Mouse (Mus musculus) CH12F3 (cell line): ENCODE results near the gene Obsl1.

ENCODE experiments used
- in situ Hi-C: fragments of 300-500 bp; cut with MboI; formaldehyde crosslinking; loops from 2 replicates; pipeline ENCODE4 v1.14.3; 2020; ENCODE audit warnings: low sequenced_read_pairs

The Obsl1 gene

DNA sequence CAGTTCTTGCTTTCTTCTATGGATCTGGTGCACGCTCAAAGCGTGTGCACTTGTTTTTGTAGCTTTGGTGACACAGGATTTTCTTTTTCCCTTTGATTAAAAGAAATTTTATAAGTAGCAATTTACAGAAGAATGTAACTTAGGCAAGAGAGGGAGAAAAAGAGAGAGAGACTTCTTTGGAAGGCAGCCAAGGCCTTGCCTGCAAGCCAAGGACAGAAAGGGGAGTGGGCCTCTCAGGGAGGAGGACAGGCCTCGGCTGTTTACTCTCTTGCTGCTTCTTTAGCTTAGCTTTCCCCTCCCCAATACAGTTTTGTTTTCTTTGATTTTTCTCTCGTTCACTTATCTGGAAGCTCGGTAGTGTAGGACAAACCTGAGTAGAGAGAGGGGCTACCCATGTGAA lies 13.3 kb upstream of the Obsl1 start:
- in situ Hi-C loops: no loop called here

DNA sequence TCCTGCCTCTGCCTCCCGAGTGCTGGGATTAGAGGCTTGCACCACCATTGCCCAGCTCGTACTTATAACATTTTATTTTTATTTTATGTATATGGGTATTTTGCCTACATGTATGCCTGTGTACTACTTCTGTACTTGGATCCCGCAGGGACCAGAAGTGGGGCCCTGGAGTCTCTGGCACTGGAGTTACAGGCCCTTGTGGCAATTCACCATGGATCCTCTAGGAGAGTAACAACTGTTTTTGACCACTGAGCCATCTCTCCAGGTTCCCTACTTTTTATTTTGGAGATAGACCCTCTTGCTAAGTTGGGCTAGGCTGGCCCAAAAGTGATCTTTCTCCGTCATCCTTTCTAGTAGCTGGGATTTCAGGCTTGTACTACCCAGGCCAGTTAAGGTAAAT lies 12.2 kb upstream of the Obsl1 start:
- in situ Hi-C loops: no loop called here

DNA sequence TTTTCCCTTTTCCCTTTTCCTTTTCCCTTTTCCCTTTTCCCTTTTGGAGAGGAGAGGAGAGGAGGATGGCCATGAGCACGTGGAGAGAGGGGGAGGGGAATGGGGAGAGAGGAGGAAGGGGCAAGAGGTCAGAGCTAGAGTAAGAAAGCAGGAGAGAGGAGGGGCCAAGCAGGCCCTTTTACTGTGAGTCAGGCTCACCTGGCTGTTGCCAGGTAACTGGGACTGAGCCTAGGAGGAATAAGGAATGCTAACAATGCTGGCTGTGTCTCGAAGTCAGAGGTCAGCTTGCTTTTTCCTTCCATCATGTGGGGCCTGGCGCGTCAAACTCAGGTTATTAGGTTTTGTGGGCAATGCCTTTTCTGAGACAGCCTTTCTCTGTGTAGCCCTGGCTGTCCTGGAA lies 11.7 kb upstream of the Obsl1 start:
- in situ Hi-C loops: no loop called here

DNA sequence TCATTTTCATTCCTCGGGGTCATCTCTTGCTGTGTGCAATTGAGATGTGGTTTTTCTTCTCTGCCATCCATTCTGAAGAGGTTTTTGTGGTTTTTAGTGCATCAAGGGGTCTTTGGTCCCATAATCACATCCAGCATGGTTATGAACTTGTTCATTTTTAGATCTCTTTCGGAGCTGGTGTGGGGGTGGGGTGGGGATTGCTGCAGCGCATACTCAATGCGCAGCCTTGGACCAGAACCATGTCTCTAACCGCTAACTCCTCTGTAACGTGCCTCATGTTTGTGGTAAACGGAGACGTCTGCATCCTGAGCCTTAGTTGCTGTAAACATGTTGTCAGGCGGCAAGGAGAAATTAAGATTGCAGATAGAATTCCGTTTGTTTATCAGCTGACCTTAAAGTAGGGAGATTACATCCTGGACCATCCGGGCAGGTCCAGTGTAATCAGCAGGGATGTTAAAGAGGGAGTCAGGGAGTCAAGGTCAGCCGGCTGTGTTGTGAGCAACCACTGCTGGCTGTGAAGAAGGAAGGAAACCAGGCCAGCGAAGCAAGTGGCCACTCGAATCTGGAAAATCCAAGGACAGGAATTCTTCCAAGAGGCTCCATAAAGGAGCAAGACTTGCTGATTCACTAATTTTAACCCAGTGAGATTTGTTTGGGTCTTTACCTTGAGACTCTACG lies 10.6 kb upstream of the Obsl1 start:
- in situ Hi-C loops: no loop called here

GRCm38 (mm10) chr1:75512550-75512949 lies 6.3 kb upstream of the Obsl1 start:
- in situ Hi-C loops: no loop called here

GRCm38 (mm10) chr1:75511437-75512210 lies 5.4 kb upstream of the Obsl1 start:
- in situ Hi-C loops: no loop called here

GRCm38 (mm10) chr1:75510154-75510553 lies 3.9 kb upstream of the Obsl1 start:
- in situ Hi-C loops: no loop called here

GRCm38 (mm10) chr1:75509586-75509985 lies 3.3 kb upstream of the Obsl1 start:
- in situ Hi-C loops: no loop called here

DNA sequence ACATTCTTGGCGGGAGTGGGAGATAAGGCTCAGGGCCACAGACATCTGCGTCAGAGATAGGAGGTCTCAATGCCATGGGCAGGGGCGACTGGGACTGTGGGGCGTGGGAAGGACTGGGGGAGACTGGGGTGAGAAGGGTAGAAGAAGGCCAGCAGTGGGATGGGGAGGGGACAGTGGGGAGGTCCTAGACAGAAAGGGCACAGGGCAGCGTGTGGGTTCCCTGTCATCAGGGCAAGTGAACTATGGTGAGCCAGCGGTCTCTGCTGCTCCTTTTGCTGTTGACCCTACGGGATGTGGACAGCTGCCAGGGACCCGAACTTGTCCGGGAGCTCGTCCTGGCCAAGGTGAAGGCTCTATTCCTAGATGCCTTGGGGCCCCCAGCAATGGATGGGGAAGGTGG lies 754 bp upstream of the Obsl1 start, which contains the start of gene Inha:
Gene Inha, plus strand, starts transcription at position 72 of the 400 bp plus-strand sequence.
- in situ Hi-C loops: no loop called here

- in situ Hi-C loops: no loop called here
Observed at GRCm38 (mm10) chr1:75505159-75505955, 895 bp downstream of the Obsl1 start.

GRCm38 (mm10) chr1:75504256-75505045 lies 1.8 kb downstream of the Obsl1 start:
- in situ Hi-C loops: no loop called here

DNA sequence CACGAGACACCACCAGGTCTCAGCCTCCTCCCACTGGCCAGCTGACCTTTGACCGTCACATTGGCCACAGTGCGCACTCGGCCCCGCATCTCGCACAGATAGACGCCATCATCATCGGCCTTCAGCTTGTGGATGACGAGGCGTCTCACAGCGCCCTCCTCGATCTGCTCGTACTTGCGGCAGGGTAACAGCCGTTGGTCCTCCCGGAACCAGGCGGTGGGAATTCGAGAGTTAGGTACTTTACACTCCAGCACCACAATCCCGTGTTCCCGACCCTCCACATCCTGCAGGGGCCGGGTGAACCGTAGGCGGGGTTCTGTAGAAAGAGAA lies 2.6 kb downstream of the Obsl1 start:
- in situ Hi-C loops: no loop called here

- in situ Hi-C loops: no loop called here
Observed at GRCm38 (mm10) chr1:75502945-75503650, 3.2 kb downstream of the Obsl1 start.

- in situ Hi-C loops: no loop called here
Observed at GRCm38 (mm10) chr1:75501905-75502304, 4.3 kb downstream of the Obsl1 start.

DNA sequence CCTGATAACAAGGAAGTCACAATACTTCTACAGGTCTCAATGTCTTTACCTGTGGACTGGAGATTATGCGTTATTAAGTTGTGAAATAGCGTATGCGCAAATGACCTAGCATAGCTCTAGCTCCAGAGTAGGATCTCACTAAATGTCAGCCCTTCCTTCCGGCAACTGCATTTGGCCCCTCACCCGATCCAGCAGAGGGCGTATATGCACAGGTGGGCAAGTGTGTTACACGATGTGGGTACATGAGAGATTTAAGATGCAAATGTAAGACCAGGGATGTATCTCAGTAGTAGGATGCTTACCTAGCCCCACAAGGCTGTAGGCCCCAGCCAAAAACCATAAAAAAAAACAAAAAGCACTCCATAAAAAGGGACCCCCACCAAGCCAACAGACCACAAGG lies 6.8 kb downstream of the Obsl1 start:
- in situ Hi-C loops: no loop called here

GRCm38 (mm10) chr1:75498897-75499296 lies 7.4 kb downstream of the Obsl1 start:
- in situ Hi-C loops: no loop called here

GRCm38 (mm10) chr1:75494878-75495548 lies 11.2 kb downstream of the Obsl1 start:
- in situ Hi-C loops: no loop called here

DNA sequence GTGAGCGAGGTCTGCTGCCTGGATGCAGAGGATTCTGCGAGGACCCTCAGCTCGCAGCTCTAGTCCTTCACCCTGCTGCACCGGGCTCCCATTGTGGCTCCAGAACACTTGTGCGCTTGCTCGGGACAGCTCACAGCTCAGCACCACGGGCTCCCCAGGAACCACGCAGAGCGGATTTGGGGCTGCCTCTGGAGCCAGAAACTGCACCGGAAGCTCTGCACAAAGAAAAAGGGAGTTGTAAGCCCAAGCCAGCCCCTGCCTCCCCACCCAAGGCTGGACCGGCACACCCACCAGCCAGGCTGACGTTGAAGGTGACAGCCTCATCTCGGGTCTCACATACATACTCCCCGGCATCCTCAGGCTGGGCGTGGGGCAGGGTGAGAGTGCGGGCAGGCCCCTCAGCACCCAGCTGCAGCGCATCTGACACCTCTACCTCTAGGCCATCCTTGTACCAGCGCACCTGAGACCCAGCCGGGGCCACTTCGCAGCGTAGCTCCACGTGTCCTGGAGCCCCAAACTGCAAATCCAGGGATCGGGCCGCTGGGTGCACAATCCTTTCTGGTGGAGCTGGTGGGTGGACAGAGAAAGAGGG lies 13.6 kb downstream of the Obsl1 start:
- in situ Hi-C loops: no loop called here

DNA sequence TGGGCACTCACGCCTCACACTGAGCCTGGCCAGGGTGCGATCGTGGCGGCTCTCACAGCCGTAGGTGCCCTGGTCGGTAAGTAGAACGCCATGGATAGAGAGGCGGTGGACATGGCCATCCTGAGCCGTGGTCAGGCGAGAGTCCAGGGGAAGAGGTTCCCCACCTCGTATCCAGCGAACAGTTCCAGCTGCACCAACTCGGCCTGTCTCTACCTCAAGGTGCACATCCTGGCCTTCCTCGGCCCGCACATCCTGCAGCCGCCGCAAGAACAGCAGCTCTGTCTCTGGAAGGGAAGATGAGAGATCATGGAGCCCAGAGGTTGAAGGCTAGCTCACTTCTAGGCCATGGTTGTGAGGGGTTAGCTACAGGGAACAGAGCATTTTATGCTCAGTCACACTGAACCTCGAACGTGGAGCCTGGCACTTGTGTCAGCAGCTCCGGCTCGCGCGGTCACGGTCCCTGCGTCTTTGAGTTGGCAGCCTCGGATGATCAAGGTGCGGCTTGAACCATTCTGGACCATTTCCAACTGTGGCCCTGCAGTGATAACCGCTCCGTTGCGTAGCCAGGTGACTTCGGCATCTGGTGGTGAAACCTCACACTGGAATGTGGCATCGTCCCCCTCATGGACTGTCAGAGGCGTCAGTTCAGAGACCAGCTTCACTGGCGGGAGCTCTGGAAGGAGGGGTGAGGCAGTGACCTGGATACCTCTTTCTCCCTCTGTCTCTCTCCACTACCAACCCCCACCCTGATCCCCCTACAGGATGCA lies 15.3 kb downstream of the Obsl1 start:
- in situ Hi-C loops: no loop called here
